Mouse (Mus musculus): Measurements from ENCODE around the gene Fndc3b. TPM values are rescaled to one million over a fixed set of nuclear protein-coding genes. Genes with fewer than 3 reads are reported as not detected.

Fndc3b gene
- 9.9 and 10.8 TPM in 2 replicates for polyA plus RNA-seq (2016; fragmentation: Nextera tagmentation; extraction: Ambion mirVana)

DNA sequence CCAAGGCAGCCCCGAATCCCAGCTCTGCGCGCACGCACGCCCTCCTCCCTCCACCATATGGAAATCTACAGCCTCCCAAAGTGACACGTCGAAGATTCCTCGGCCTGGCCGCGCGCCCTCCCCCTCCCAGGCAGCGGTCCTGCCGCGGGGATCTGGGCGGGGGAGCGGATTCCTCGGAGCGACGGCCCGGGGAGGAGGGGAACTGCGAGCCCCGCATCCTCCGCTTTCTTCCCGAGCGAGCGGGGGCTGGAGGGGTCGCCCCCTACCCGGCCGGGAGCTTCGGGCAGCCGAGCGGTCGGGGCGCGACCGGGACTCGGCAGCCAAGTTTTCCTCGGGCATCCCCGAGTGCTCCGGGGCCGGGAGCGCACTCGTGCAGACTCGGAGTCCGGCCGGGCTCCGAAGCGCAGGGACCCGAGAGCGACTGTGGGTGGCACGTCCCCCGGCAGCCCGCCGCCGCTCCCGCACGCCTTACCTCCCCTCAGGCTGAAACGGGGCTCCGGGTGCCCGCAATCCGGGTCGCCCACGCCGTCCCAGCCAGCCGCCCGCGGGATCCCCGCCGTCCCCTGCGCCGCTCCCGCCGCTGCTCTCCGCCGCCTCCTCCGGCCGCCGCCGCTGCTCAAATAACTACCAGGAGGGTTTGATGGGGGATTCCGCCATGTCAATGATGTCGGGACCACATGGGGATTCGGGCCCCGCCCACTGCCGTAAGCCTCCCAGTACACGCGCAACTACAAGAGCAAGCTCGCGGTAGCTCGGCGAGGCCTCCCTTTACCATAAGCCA is at the start of gene Fndc3b:
TSS of gene Fndc3b (minus strand) at position 660 of the 781 bp plus-strand sequence.
- no peaks in the 10 kb centered on the region for H3K9me3 ChIP-seq
- no peaks in the 10 kb centered on the region for H3K36me3 ChIP-seq (replicated peaks)
- under 1% methylated on average over 76 of the region's 90 CpGs for WGBS
- peak within 1 kb of the TSS; percentile 96 for H3K27ac ChIP-seq
- H3K27me3 ChIP-seq (ENCODE audit: poor library complexity, severe bottlenecking): 0 out of 2 replicates have a peak, but pooled peaks cover 9% of the 10 kb centered on the region
- DNase-seq (ENCODE audit: extremely low spot score, low spot score): peak; percentile 94
- H3K4me1 ChIP-seq: peaks cover 60% of the 10 kb centered on the region
- peak within 1 kb of the TSS; percentile 92 for H3K4me3 ChIP-seq

DNA sequence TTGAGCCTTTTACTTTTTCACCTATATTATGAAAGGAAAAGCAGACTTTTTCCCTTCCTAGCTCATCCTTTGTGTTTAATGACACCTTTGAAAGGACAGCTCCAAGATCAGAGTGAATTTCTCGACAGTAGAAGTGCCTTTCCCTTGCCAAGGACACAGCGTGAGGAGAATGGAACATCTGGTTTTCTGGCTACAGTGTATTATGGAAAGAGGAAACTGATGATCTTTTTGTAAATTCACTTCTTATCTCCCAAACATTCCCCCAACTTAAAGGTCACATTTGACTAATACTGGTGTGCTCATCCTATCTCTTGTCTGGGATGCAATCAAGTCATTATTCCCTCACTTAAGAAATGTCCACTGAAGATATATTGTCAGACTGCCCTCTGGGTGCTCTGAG is 49.2 kb upstream of the Fndc3b start:
- no peak overlapping the region for H3K27ac ChIP-seq
- peaks cover 3% of the 10 kb centered on the region; the same call in 1 of the 2 replicates for H3K9me3 ChIP-seq
- H3K27me3 ChIP-seq (ENCODE audit: poor library complexity, severe bottlenecking): no peaks in the 10 kb centered on the region
- H3K36me3 ChIP-seq (replicated peaks): no peaks in the 10 kb centered on the region
- no peak overlapping the region for H3K4me3 ChIP-seq
- no peaks in the 10 kb centered on the region; the same call in 1 of the 2 replicates for H3K4me1 ChIP-seq
- WGBS: 81% methylated on average over 2 of the region's 2 CpGs
- DNase-seq (ENCODE audit: extremely low spot score, low spot score): no peak

DNA sequence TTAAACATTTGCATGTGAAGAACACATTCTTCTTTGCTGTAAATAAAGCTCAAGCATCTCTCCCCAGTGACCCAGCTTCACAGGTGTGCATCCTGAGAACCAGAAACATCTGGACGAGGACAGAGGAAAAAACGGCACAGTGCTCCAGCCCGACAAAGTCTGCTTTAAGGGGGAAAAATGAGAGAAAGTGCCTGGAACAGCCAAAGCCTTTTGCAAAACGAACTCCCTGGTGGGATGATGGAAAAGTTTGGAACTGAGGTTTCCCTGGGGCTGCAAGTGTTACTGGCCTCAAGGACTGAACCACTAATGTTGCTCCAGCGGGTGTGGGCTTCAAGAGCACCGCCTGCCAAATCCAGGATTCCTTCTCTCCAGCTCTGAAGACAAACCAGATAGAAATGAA is 47.9 kb upstream of the Fndc3b start:
- WGBS: 64% methylated on average over 6 of the region's 6 CpGs
- no peaks in the 10 kb centered on the region for H3K36me3 ChIP-seq (replicated peaks)
- DNase-seq (ENCODE audit: extremely low spot score, low spot score): no peak
- H3K4me1 ChIP-seq: no peaks in the 10 kb centered on the region; the same call in 1 of the 2 replicates
- no peak overlapping the region for H3K4me3 ChIP-seq
- peaks cover 3% of the 10 kb centered on the region; the same call in 1 of the 2 replicates for H3K9me3 ChIP-seq
- no peaks in the 10 kb centered on the region for H3K27me3 ChIP-seq (ENCODE audit: poor library complexity, severe bottlenecking)
- no peak overlapping the region for H3K27ac ChIP-seq

DNA sequence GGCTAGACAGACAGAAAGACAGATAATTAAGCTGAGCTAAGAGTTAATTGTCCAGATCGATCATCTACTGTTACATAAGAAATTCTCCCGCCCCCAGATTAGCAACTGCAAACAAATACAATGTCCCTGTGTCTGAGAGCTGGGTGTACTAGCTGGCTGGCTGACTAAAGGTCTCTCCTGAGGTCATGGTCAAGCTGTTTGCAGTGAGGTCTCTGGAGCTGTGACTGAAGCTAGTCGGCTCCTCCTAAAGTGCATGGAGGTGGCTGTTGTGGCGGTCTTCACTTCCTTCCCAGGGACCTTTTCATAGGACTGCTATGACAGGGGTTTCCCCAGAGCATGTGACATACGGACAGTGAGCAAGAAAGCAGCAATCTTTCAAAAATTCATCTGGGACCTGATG is 40.5 kb upstream of the Fndc3b start:
- H3K27ac ChIP-seq: no peak overlapping the region
- no peaks in the 10 kb centered on the region for H3K27me3 ChIP-seq (ENCODE audit: poor library complexity, severe bottlenecking)
- no peaks in the 10 kb centered on the region for H3K36me3 ChIP-seq (replicated peaks)
- 85% methylated on average over 5 of the region's 5 CpGs for WGBS
- no peak for DNase-seq (ENCODE audit: extremely low spot score, low spot score)
- no peak overlapping the region for H3K4me3 ChIP-seq
- H3K9me3 ChIP-seq: no peaks in the 10 kb centered on the region
- peaks cover 5% of the 10 kb centered on the region; the same call in 1 of the 2 replicates for H3K4me1 ChIP-seq

DNA sequence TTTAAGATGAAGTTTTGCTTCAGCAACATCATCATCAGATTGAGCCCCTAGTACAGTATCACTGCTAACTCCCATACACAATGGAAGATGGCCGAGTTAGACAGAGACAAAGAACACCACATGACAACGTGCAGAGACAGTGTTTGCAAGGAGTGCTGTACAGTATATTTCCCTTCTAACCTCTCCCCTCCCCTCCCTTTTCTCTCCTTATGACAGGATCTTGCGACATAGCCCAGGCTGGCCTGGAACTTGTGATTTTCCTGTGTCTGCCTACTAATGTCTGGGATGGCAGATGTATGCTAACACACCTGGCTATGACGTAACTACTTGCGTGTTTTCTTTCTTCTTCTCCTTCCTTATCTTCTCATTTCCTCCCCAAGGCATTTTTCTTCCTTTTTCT is 40.0 kb upstream of the Fndc3b start:
- H3K4me3 ChIP-seq: no peak overlapping the region
- no peak for DNase-seq (ENCODE audit: extremely low spot score, low spot score)
- H3K4me1 ChIP-seq: peaks cover 5% of the 10 kb centered on the region; the same call in 1 of the 2 replicates
- H3K9me3 ChIP-seq: no peaks in the 10 kb centered on the region
- 94% methylated on average over 5 of the region's 5 CpGs for WGBS
- no peak overlapping the region for H3K27ac ChIP-seq
- H3K36me3 ChIP-seq (replicated peaks): no peaks in the 10 kb centered on the region
- no peaks in the 10 kb centered on the region for H3K27me3 ChIP-seq (ENCODE audit: poor library complexity, severe bottlenecking)

DNA sequence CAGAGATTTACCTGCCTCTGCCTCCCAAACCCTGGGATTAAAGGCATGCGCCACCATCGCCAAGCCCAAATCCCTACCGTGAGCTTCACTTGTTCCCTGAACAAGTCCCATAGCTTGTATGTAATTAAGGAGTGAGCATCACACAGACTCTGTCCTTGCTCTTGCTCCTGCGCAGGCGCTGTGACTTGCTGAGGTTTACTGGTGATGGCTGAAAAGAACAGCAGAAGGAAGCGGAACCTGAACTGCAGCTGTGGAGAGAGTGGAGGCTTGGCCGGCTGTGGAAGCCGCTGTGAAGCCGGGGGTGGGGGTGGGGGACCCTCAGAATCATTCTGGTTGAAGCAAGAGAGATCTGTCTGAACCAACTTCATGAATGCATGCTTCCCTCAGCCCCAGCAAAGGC is 34.5 kb upstream of the Fndc3b start:
- Histone ChIP-seq H3K36me3 (replicated peaks) (no peaks in the 10 kb centered on the region), H3K4me1 (peaks cover 6% of the 10 kb centered on the region), H3K4me3 (no peak overlapping the region), H3K27me3 (ENCODE audit: poor library complexity, severe bottlenecking) (no peaks in the 10 kb centered on the region), H3K9me3 (peaks cover 4% of the 10 kb centered on the region; the same call in 1 of the 2 replicates), H3K27ac (no peak overlapping the region)
- DNase-seq (ENCODE audit: extremely low spot score, low spot score): no peak
- 94% methylated on average over 9 of the region's 9 CpGs for WGBS

DNA sequence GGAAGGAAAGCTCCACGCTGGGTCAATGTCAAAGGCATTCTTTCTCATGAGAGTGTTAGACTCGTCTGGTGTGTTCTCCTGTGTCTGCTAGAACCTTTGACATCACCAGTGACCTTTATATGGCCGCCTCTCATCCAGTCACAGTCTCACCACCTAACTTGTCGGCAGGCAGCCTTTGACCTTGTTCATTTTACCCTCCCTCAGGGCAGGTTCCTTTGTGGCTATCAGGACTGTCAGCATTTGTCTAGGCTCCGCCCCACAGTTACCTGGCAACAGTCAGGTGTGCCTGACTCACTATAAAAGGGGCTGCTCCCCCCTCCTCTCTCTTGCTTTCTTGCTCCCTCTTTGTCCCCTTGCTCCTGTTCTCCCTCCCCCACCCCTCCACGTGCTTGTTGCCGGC is 33.6 kb upstream of the Fndc3b start:
- no peak for DNase-seq (ENCODE audit: extremely low spot score, low spot score)
- Histone ChIP-seq H3K9me3 (peaks cover 4% of the 10 kb centered on the region; the same call in 1 of the 2 replicates), H3K4me1 (peaks cover 6% of the 10 kb centered on the region), H3K27ac (no peak overlapping the region), H3K27me3 (ENCODE audit: poor library complexity, severe bottlenecking) (no peaks in the 10 kb centered on the region), H3K4me3 (no peak overlapping the region), H3K36me3 (replicated peaks) (no peaks in the 10 kb centered on the region)
- WGBS: 52% methylated on average over 7 of the region's 7 CpGs

DNA sequence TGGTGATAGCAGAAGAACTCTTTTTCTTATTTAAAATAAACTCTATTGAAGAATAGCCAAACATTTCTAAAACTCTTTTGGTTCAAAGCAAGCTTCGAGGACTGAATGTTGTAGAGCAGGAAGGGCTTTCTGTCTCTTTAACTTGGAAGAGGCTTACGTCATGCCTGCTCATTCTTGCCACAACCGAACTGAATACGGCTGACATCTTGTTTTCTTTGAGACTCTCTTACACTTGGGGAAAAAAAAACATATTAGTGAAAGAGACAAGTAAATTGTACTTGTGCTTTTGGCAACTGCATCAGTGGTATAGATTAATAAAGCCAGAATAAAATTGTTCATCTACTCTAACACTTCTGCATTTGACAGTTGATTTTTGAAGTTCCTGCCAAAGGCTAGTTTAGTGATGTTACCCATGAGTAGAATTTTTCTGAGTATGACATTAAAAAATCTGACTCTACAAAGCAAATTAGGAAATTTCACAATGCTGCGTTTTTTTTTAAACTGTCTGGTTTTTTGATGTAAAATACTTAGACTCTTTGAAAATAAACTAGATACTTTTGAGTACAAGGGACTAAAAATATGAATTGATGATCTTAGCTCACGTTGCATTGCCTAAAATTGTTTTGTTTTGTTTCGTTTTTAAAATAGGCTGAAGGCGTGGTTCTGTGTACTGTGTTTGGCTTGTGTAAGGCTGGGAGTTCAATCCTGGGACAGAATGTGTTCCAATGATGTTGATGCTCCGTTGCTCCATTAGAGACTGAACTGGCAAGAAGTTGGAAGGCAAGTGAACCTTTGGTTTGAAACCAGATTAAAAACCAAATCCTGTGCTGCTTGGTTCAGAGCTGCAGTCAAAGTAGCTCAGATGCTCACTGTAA is 32.4 kb upstream of the Fndc3b start:
- no peaks in the 10 kb centered on the region for H3K27me3 ChIP-seq (ENCODE audit: poor library complexity, severe bottlenecking)
- peaks cover 6% of the 10 kb centered on the region for H3K4me1 ChIP-seq
- DNase-seq (ENCODE audit: extremely low spot score, low spot score): no peak
- peaks cover 4% of the 10 kb centered on the region; the same call in 1 of the 2 replicates for H3K9me3 ChIP-seq
- no peak overlapping the region for H3K27ac ChIP-seq
- H3K4me3 ChIP-seq: no peak overlapping the region
- WGBS: 89% methylated on average over 9 of the region's 9 CpGs
- no peaks in the 10 kb centered on the region for H3K36me3 ChIP-seq (replicated peaks)

DNA sequence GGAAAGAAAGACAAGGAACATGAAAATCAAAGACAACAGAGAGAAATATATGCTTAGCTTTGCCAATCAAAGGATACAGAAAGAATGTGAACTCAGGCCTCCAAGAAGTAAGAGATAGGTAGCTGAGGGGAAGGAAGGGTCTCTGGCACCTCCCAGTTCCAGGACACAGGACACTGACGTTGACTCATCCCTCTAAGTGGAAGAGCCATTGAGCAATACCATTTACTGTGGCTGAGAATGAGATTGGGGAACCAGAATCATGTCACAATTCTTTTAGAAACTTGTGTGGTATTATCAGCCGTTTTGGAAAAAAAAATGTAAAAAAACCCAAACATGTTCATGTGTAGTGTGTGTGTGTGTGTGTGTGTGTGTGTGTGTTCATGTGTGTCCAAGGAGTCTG is 31.0 kb upstream of the Fndc3b start:
- Histone ChIP-seq H3K4me1 (peaks cover 6% of the 10 kb centered on the region), H3K9me3 (peaks cover 4% of the 10 kb centered on the region; the same call in 1 of the 2 replicates), H3K4me3 (no peak overlapping the region), H3K36me3 (replicated peaks) (no peaks in the 10 kb centered on the region), H3K27ac (no peak overlapping the region), H3K27me3 (ENCODE audit: poor library complexity, severe bottlenecking) (no peaks in the 10 kb centered on the region)
- DNase-seq (ENCODE audit: extremely low spot score, low spot score): no peak
- WGBS: 82% methylated on average over 2 of the region's 2 CpGs

DNA sequence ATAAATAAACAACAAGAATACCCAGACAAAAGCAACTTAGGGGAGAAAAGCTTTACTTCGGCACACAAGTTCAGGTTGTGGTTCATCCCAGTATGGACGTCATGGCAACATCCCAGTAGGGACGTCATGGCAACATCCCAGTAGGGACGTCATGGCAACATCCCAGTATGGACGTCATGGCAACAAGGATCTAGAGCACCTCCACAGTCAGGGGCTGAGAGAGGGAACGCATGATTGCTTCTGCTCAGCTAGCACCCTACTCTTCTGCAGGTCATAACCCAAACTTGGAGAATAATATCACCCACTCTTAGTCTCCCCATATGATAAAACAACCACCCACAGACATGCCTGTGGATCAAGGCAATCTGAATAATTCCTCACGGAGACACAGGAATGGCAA is 29.0 kb upstream of the Fndc3b start:
- Histone ChIP-seq H3K9me3 (no peaks in the 10 kb centered on the region), H3K27ac (no peak overlapping the region), H3K27me3 (ENCODE audit: poor library complexity, severe bottlenecking) (no peaks in the 10 kb centered on the region), H3K4me3 (no peak overlapping the region), H3K4me1 (peaks cover 16% of the 10 kb centered on the region), H3K36me3 (replicated peaks) (no peaks in the 10 kb centered on the region)
- 82% methylated on average over 7 of the region's 7 CpGs for WGBS
- DNase-seq (ENCODE audit: extremely low spot score, low spot score): no peak

DNA sequence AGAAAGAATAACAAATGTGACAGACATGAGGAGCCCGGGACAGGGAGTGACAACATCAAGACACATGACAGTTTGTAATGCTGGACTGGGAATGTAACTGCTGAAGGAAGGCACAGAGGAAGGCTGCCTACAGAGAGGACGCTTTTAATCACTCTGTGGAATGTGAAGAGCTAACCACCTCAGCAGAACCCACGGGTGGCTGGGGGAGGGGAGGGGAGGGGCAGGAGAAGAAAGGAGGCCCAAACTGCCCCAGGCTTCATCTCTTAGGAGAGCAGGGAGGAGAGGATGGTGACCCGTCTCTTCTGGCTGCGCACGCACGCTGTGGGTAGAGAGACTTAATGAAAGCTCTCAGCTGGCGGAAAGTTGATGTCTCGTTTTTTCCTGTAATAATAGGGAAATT is 25.1 kb upstream of the Fndc3b start:
- 22% methylated on average over 9 of the region's 9 CpGs for WGBS
- H3K27me3 ChIP-seq (ENCODE audit: poor library complexity, severe bottlenecking): no peaks in the 10 kb centered on the region
- no peaks in the 10 kb centered on the region for H3K36me3 ChIP-seq (replicated peaks)
- H3K9me3 ChIP-seq: no peaks in the 10 kb centered on the region
- H3K4me3 ChIP-seq: no peak overlapping the region; the same call in 1 of the 2 replicates
- DNase-seq (ENCODE audit: extremely low spot score, low spot score): peak; percentile 47
- H3K27ac ChIP-seq: peak overlapping the region; percentile 30; the same call in 1 of the 2 replicates
- H3K4me1 ChIP-seq: peaks cover 11% of the 10 kb centered on the region

DNA sequence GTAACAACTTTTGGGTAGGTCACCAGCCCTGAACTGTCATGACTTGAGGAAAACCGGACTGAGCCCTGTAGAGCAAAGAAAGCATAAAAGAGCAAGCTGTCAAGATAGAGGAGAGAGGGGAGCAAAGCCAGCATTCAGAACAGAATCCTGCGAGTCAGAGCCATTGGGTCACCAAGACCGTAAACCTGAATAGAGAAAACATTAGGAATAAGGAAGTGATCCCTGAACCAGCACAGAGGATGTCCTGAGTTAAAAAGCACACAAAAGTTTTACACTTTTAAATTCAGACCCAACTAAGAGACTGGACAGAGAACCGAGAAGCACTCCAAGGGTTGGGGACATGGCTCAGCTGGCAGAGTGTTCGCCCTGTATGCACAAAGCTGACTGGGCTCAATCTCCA is 24.0 kb upstream of the Fndc3b start:
- H3K9me3 ChIP-seq: no peaks in the 10 kb centered on the region
- DNase-seq (ENCODE audit: extremely low spot score, low spot score): no peak
- peaks cover 11% of the 10 kb centered on the region for H3K4me1 ChIP-seq
- no peak overlapping the region for H3K27ac ChIP-seq
- H3K4me3 ChIP-seq: no peak overlapping the region
- no peaks in the 10 kb centered on the region for H3K36me3 ChIP-seq (replicated peaks)
- H3K27me3 ChIP-seq (ENCODE audit: poor library complexity, severe bottlenecking): no peaks in the 10 kb centered on the region
- 80% methylated on average over 5 of the region's 5 CpGs for WGBS

Data from forebrain, embryonic 10.5 days (tissue).